Mouse (Mus musculus) kidney, adult 2 months (tissue): Measurements from ENCODE around the gene Traf3ip2.

Source experiments
- CTCF ChIP-seq: fragments of 200-500 bp; conservative IDR thresholded peaks from 2 replicates; pipeline ENCODE4 v1.5.1; 2011; ENCODE audit warnings: low read depth, mild to moderate bottlenecking, control low read depth, low read length, moderate library complexity, mixed read lengths; ENCODE audit not compliant: insufficient read depth, insufficient read length
- POLR2A ChIP-seq: fragments of 200-500 bp; IDR thresholded peaks from one replicate; pipeline ENCODE4 v1.6.1; 2011; ENCODE audit warnings: low read depth, low read length, control low read depth

DNA sequence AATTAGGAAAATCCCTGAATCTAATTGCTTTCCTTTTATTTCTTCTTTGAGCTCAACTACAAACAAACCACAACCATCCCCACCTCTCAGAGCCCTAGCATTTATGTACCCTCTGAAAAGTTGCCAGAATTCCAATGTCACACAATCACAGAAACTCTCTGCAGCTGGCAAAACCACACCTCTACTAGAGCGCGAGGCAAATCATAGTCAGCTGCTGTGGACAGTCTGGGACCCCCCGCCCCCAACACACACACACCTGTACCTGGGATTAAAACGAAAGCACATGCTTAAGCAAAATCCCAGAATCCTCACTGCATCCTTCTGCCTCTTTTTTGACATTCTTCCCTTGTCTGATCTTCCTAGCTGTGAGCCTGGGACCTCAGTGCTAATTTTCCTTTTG is 13.1 kb upstream of the Traf3ip2 start:
- TF ChIP-seq CTCF (no peak), POLR2A (no peak)
